Mouse (Mus musculus): ENCODE measurements around the gene Vmn2r52. TPM values are rescaled to one million over a fixed set of nuclear protein-coding genes. Genes with fewer than 3 reads are reported as not detected.

Gene Vmn2r52
- polyA plus RNA-seq (2012): not detected in 2 replicates

DNA sequence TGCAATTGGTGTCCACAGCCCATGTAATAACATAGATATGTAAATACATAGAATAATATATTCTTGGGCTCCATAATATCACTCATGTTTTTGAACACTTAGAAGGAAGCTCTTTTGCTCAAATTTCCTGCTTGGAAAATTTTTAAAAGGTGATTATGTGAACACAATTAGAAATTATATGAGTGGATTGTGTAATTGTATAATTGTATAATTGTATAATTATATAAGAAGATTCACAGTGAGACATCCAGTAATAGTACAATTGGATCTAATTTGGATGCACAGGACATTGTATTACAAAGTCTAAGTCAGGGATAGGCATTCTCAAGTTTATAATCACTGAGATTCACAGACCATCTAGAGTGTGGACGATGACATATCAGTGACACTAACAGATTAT, at the start of gene Vmn2r52:
Vmn2r52 (minus strand) TSS at position 101 of the 400 bp plus-strand sequence.

DNA sequence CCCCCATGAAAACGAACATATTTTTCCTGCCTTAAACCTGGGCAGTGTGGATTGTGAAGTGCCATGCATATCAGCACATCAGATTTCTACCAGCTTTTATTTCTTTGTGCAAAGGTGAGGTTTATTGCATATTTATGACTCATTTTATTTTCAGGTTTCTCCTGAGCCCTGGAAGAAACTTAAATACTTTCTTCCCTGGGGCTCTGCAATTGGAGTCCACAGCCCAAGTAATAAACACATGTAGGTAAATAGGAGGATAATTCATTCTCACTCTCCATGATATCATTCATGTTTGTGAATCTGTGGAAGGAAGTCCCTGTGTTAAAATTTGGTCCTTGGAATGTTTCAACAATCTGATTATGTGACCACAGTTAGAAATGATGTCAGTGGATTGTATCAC, 70.7 kb downstream of the Vmn2r52 start, which contains the start of gene Vmn2r51:
Vmn2r51 (minus strand) TSS at position 101 of the 400 bp plus-strand sequence.

Other genes starting within 250 kb of the Vmn2r52 start
- not detected in 2 replicates for gene Vmn2r48, start 223.0 kb downstream of the Vmn2r52 start, polyA plus RNA-seq (2012)
- gene Vmn2r49, start 184.3 kb downstream of the Vmn2r52 start, polyA plus RNA-seq (2012): not detected in 2 replicates
- not detected in 2 replicates for gene Vmn2r50, start 123.3 kb downstream of the Vmn2r52 start, polyA plus RNA-seq (2012)
- gene Vmn2r51, start 70.8 kb downstream of the Vmn2r52 start, polyA plus RNA-seq (2012): not detected in 2 replicates
- not detected in 2 replicates for gene Vmn1r66, start 101.4 kb upstream of the Vmn2r52 start, polyA plus RNA-seq (2012)

Data from megakaryocyte-erythroid progenitor cell, adult 5 weeks (primary cell).